Mouse (Mus musculus): ENCODE results near the gene Gfod1. TPM values are rescaled to one million over a fixed set of nuclear protein-coding genes. Genes with fewer than 3 reads are reported as not detected.
A peak's percentile ranks its signal among the peaks of the same experiment; 100 is the strongest.

The Gfod1 gene
- total RNA-seq, 2 experiments from 2014 or later, result 10.1 to 11.7 TPM

GRCm38 (mm10) chr13:43299171-43299570 lies 4.8 kb downstream of the Gfod1 start:
- DNase-seq, result no peak

GRCm38 (mm10) chr13:43297526-43297925 lies 6.4 kb downstream of the Gfod1 start:
- DNase-seq, result no peak

DNA sequence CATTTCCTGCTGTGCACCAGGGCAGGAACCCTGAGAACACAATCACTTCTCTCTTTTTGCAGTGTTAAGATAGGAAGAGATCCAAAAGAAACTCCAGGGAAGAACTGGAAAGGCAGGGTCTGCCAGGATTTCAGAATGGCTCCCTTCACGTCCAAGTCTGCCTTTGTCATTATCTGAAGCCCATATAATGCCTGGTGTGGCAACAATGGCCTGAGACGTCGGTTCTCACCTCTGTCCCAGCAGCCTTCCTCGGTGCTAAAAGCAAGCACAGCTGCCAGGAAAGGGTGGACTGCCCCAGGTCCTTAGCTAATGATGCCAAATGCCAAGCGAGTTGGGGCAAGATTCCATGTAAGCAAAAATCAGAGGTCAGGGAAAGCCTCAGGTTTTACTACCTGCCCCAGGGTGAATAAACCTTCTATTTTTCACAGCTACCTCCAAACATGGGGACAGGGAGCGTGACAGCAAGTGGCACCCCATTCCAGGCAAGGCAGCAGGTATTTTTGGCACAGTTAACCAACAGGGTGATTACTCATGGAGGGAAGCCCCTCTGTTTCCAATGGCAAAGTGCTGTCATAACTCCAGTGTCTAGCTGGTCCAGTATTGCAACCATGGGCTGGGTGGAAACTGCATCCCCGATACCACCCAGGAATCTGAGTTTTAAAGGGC lies 7.7 kb downstream of the Gfod1 start:
- peak; percentile 20 for DNase-seq

- no peak for DNase-seq
Observed at GRCm38 (mm10) chr13:43295684-43296083, 8.3 kb downstream of the Gfod1 start.

GRCm38 (mm10) chr13:43294957-43295590 lies 8.9 kb downstream of the Gfod1 start:
- DNase-seq, result no peak

DNA sequence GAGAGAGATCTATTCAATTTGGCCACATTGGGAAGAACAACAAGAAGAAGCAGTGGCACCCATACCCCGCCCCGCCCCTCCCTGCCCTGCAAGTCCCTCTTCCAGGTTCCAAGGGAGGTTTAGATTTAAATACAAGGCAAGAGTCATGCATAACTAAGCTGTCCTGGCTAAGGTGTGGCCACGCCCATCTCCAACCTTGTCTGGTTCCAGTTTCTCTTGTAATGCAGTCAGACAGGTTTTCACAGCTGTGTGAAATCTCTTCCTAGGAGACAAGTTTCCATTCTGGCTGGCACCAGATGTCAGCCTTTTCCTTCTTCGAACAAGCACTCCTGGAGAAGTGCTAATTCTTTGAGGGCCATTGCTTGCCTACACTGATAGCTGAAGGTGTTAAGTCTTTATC lies 11.1 kb downstream of the Gfod1 start:
- no peak for DNase-seq

GRCm38 (mm10) chr13:43289076-43289475 lies 14.9 kb downstream of the Gfod1 start:
- DNase-seq, result no peak

- no peak for DNase-seq
Observed at GRCm38 (mm10) chr13:43288444-43288843, 15.5 kb downstream of the Gfod1 start.

DNA sequence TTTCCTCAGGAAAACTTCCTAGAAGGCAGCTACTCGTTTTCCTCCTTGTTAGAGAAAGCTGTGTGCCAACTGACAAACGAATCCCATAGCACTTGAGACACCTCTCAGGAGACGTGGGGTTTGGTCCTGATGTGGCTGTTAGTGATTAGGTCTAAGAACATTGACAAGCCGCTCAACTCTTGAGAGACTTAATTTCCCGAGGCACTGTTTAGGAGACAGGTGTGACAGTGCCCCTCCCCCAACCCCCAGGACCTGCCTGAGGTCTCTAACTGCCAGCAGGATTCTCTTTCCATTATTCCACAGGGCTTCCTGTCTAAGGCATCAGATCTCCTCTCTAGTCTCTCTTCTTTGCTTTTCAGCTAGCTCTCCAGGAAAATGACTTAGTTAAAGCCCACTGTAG lies 15.9 kb downstream of the Gfod1 start:
- no peak for DNase-seq

GRCm38 (mm10) chr13:43286836-43287235 lies 17.1 kb downstream of the Gfod1 start:
- DNase-seq, result no peak

DNA sequence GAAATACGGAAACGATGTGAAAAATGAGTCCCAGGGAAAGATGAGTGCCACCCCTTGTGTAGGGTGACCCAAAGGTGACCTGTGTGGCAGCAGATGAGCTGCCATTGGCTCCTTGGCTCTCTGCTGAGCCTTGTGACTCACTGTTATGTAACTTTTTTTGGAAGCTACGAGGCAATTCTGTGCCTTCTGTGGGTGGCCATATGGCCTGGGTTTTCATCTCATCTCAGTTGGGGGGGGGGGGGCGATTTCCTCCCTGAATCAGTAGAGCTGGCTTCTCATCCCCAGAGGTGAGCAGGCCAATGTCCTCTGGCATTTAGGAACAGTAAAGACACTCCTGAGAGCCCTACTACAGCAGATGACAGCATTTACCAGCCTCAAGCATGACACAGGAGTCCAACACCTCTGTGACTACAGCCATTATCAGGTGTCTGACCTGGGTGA lies 19.2 kb downstream of the Gfod1 start:
- DNase-seq, result no peak

GRCm38 (mm10) chr13:43273906-43274305 lies 30.1 kb downstream of the Gfod1 start:
- no peak for DNase-seq

- no peak for DNase-seq
Observed at GRCm38 (mm10) chr13:43272303-43273135, 31.5 kb downstream of the Gfod1 start.

DNA sequence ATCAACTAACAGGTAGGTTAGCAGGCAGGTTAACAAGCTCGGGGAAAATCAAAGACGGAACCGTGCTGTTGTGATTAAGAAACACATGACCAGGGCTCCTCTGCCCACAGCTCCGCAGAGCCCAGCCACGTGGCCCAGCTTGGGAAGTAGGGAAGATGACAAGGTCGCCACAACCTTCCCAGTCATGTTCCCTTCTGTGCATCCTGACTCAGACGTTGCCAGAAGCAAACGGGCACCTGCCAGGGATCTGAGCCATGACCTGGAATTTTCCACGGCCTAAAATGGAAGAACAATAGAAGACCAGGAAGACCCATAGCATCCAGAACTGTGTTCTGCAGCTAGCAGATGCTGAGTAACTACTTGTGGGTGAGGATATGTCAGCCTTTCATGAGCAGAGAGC lies 32.5 kb downstream of the Gfod1 start:
- peak; percentile 28 for DNase-seq

DNA sequence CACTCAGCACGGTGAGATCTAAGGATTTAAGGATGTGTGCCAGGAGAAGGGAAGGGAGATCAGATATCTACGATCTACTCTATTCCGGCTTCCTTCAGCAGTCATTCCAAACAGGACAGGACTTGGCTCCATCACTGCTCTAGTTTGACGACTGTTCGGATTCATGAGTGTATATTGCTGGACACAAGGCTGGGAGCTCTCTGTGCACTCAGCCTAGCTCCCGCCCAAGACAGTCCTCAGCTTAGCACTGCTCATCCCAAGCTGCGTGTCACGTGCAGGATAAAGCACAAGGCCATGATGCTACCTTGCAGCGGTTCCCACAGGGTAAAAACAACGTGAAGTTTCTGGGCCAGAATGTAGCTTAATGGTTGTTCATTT lies 33.8 kb downstream of the Gfod1 start:
- DNase-seq, result no peak

GRCm38 (mm10) chr13:43269460-43270219 lies 34.3 kb downstream of the Gfod1 start:
- no peak for DNase-seq

GRCm38 (mm10) chr13:43268539-43269327 lies 35.2 kb downstream of the Gfod1 start:
- no peak for DNase-seq

- DNase-seq, result no peak
Observed at GRCm38 (mm10) chr13:43267902-43268301, 36.1 kb downstream of the Gfod1 start.

- DNase-seq, result no peak
Observed at GRCm38 (mm10) chr13:43267216-43267615, 36.8 kb downstream of the Gfod1 start.

GRCm38 (mm10) chr13:43266333-43266732 lies 37.6 kb downstream of the Gfod1 start:
- no peak for DNase-seq

- DNase-seq, result no peak
Observed at GRCm38 (mm10) chr13:43265116-43265515, 38.9 kb downstream of the Gfod1 start.

GRCm38 (mm10) chr13:43263646-43264045 lies 40.3 kb downstream of the Gfod1 start:
- no peak for DNase-seq

All from adrenal gland, postnatal 10 days (tissue).